Mouse (Mus musculus): ENCODE results near the gene Slc51b.

The Slc51b gene

GRCm38 (mm10) chr9:65371756-65372155, 51.0 kb downstream of the Slc51b start:
- DNase-seq: no peak

DNA sequence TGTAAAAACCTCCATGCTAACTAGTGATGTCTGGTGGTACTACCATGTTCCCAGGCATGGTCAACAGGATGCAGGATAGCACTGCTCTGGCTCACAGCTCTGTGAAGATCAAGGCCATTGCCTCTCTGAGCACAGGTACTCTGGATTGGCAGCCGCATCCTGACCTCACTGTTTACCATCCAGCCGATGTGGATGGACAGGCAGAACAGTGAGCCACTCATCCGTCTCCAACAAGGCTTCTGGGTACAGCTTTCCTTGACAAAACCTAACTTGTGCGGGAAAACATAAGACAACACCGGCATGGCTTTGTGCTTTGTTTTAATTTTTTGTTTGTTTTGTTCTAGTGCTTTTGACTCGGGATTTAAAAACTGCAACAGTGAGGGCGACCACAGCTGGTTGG, 57.0 kb downstream of the Slc51b start:
- no peak for DNase-seq

DNA sequence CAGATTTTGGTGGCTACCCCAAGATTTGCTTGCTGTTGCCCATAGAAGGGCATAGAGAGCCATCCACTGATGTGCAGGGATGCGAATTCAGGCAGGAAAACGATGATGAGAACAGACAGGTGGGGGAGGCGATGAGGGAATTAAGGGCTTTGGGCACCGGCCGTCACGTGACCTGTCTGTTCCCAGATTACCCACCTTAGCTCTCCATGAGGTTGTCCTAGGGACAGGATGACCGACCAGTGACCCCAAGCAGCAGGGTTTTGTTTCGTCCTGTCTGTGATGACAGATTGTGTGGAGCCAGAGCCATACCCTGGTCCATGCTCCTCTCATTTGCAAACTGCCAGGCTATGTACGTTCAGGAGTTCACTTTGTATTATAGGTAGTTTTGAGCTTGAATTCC, 59.1 kb downstream of the Slc51b start:
- no peak for DNase-seq
